Mouse (Mus musculus) cortical plate, adult 2 months (tissue): Measurements from ENCODE around the gene Bscl2. TPM values are rescaled to one million over a fixed set of nuclear protein-coding genes. Genes with fewer than 3 reads are reported as not detected.

ENCODE experiments used
- H3K27ac ChIP-seq: fragments of 200-500 bp; 2 replicates; pipeline ENCODE4 v1.5.1; 2012; ENCODE audit warnings: low read length, control low read depth, inconsistent platforms; ENCODE audit not compliant: insufficient read depth
- H3K4me1 ChIP-seq: fragments of 200-500 bp; 2 replicates; pipeline ENCODE4 v1.6.1; 2011; ENCODE audit warnings: low read length; ENCODE audit not compliant: control insufficient read depth, insufficient read depth
- H3K4me3 ChIP-seq: fragments of 200-500 bp; 2 replicates; pipeline ENCODE4 v1.5.1; 2011; ENCODE audit warnings: mild to moderate bottlenecking, low read length, control low read depth; ENCODE audit not compliant: insufficient read depth
- CTCF ChIP-seq: fragments of 200-500 bp; IDR thresholded peaks from 2 replicates; pipeline ENCODE4 v1.5.1; 2011; ENCODE audit warnings: mild to moderate bottlenecking, control low read depth, low read length; ENCODE audit not compliant: insufficient read depth; ENCODE audit errors: extremely low read depth
- POLR2A ChIP-seq: fragments of 200-500 bp; IDR thresholded peaks from 2 replicates; pipeline ENCODE4 v1.6.1; 2011; ENCODE audit warnings: mild to moderate bottlenecking, low read length, control low read depth; ENCODE audit not compliant: insufficient read depth; ENCODE audit errors: extremely low read depth
- polyA plus RNA-seq: library from polyadenylated mRNA; depleted of rRNA; stranded (reverse); fragments of >200 nt; gene quantifications from 2 replicates; pipeline ENCODE4 v1.2.3, GENCODE M21; 2012; rRNA removed

Bscl2 gene
- polyA plus RNA-seq, 1 experiment: 135 TPM

DNA sequence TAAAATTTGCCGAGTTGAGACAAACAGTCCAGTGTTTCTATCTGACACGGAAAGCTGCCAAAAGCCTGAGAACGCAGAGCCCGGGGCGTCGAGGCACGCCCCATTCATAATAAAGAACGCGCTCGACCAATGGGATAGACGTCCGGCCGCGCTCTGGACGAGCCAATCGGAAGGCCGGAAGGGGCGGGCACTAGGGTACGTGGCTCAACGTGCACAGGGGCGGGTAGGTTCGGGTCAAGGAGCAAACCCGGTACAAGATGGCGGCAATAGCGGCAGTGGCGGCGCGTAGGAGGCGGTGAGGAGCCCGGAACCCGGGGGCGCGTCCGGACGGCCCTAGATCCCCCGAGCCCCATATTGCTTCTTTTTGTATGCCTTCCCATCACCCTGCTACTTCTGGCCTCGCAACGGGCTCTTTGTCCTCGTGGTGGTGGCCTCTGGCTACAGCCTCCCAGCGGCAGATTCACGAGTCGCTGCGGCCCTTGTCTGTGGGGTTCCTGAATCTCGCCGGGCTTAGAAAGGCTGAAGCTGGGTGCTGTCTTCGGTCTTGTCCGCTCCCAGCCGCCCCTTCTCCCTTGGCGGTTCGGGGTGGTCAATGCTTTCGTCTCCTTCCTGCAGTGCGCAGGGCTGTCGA is 60.7 kb downstream of the Bscl2 start, which contains the start of gene Ganab:
TSS of gene Ganab (plus strand) at position 207 of the 631 bp plus-strand sequence.
- Histone ChIP-seq H3K4me3 (peak within 1 kb of the TSS; percentile 80), H3K4me1 (no peaks in the 10 kb centered on the region; the same call in 1 of the 2 replicates), H3K27ac (peak within 1 kb of the TSS; percentile 40; the same call in 1 of the 2 replicates)
- TF ChIP-seq CTCF (no peak), POLR2A (peak; percentile 72; the same call in 1 of the 2 replicates)

Other genes starting within 250 kb of the Bscl2 start
- 23.4 and 23.9 TPM in 2 replicates for gene Slc22a8, start 246.2 kb upstream of the Bscl2 start, polyA plus RNA-seq
- gene Slc22a6, start 219.4 kb upstream of the Bscl2 start, polyA plus RNA-seq: 5.9 and 6.5 TPM in 2 replicates
- gene Chrm1, start 173.7 kb upstream of the Bscl2 start, polyA plus RNA-seq: 109 and 117 TPM in 2 replicates
- 200 TPM in 2 replicates for gene Slc3a2, start 114.1 kb upstream of the Bscl2 start, polyA plus RNA-seq
- gene Wdr74, start 101.6 kb upstream of the Bscl2 start, polyA plus RNA-seq: 50.2 and 51.3 TPM in 2 replicates
- 0.59 TPM in 1 of 2 replicates, not detected in the other for gene 1700092M07Rik, start 96.7 kb upstream of the Bscl2 start, polyA plus RNA-seq
- gene Stx5a, start 96.1 kb upstream of the Bscl2 start, polyA plus RNA-seq: 106 and 109 TPM in 2 replicates
- 121 and 127 TPM in 2 replicates for gene Nxf1, start 80.4 kb upstream of the Bscl2 start, polyA plus RNA-seq
- gene Tmem223, start 66.5 kb upstream of the Bscl2 start, polyA plus RNA-seq: 134 and 142 TPM in 2 replicates
- 18.7 and 18.8 TPM in 2 replicates for gene Tmem179b, start 63.0 kb upstream of the Bscl2 start, polyA plus RNA-seq
- 15.1 and 15.5 TPM in 2 replicates for gene Taf6l, start 51.0 kb upstream of the Bscl2 start, polyA plus RNA-seq
- 177 and 184 TPM in 2 replicates for gene Polr2g, start 38.9 kb upstream of the Bscl2 start, polyA plus RNA-seq
- gene Zbtb3, start 34.9 kb upstream of the Bscl2 start, polyA plus RNA-seq: 4.0 TPM in 2 replicates
- gene Ttc9c, start 18.1 kb upstream of the Bscl2 start, polyA plus RNA-seq: 29.0 and 29.5 TPM in 2 replicates
- gene Hnrnpul2, start 17.5 kb upstream of the Bscl2 start, polyA plus RNA-seq: 78.5 and 85.1 TPM in 2 replicates
- not detected in 2 replicates for gene AC129217.1, start 7.7 kb upstream of the Bscl2 start, polyA plus RNA-seq
- 275 and 293 TPM in 2 replicates for gene Gng3, start 1.7 kb downstream of the Bscl2 start, polyA plus RNA-seq
- 1.0 and 1.3 TPM in 2 replicates for gene Lrrn4cl, start 13.3 kb downstream of the Bscl2 start, polyA plus RNA-seq
- 108 and 118 TPM in 2 replicates for gene Ubxn1, start 34.0 kb downstream of the Bscl2 start, polyA plus RNA-seq
- gene Uqcc3, start 43.5 kb downstream of the Bscl2 start, polyA plus RNA-seq: 70.1 and 77.2 TPM in 2 replicates
- gene Lbhd1, start 46.3 kb downstream of the Bscl2 start, polyA plus RNA-seq: 3.4 and 4.2 TPM in 2 replicates
- gene Gm49403, start 46.5 kb downstream of the Bscl2 start, polyA plus RNA-seq: not detected in 2 replicates
- gene 1810009A15Rik, start 51.4 kb downstream of the Bscl2 start, polyA plus RNA-seq: 40.1 and 41.3 TPM in 2 replicates
- not detected in 2 replicates for gene Gm49416, start 51.5 kb downstream of the Bscl2 start, polyA plus RNA-seq
- 16.1 and 16.7 TPM in 2 replicates for gene Ints5, start 55.5 kb downstream of the Bscl2 start, polyA plus RNA-seq
- 87.5 and 89.8 TPM in 2 replicates for gene Ganab, start 60.6 kb downstream of the Bscl2 start, polyA plus RNA-seq
- 222 and 224 TPM in 2 replicates for gene B3gat3, start 82.9 kb downstream of the Bscl2 start, polyA plus RNA-seq
- 8.0 and 9.2 TPM in 2 replicates for gene Rom1, start 91.9 kb downstream of the Bscl2 start, polyA plus RNA-seq
- gene Eml3, start 92.1 kb downstream of the Bscl2 start, polyA plus RNA-seq: 12.8 and 13.2 TPM in 2 replicates
- gene Mta2, start 104.4 kb downstream of the Bscl2 start, polyA plus RNA-seq: 24.6 and 25.2 TPM in 2 replicates
- 20.0 and 22.8 TPM in 2 replicates for gene Tut1, start 116.4 kb downstream of the Bscl2 start, polyA plus RNA-seq
- gene Eef1g, start 129.6 kb downstream of the Bscl2 start, polyA plus RNA-seq: 286 and 289 TPM in 2 replicates
- 6.7 and 7.7 TPM in 2 replicates for gene Ahnak, start 151.8 kb downstream of the Bscl2 start, polyA plus RNA-seq